In genomic region chrX:41793303-41793702, GRCm38 (mm10) we compare ENCODE assay signal across 31 mouse cellular contexts.
"Had no signal": no experiment of that assay in that cellular context is flagged by ENCODE, and none has a peak within 500 bp of the region (broad histone marks: within the 10 kb centered on the region; RNA-seq: fewer than 3 reads in every experiment).

No protein-coding gene starts in this region.

- H3K9ac ChIP-seq: limb, embryonic 12.5 days; limb, embryonic 13.5 days; limb, embryonic 15.5 days; liver, embryonic 12.5 days; liver, embryonic 13.5 days; liver, embryonic 14.5 days; liver, embryonic 15.5 days; liver, postnatal 0 days; lung, embryonic 14.5 days; lung, embryonic 15.5 days; midbrain, embryonic 12.5 days; midbrain, embryonic 13.5 days; midbrain, embryonic 15.5 days had no signal

- H3K27ac ChIP-seq: limb, embryonic 10.5 days; limb, embryonic 12.5 days; limb, embryonic 13.5 days; limb, embryonic 15.5 days; liver, embryonic 12.5 days; liver, embryonic 13.5 days; liver, embryonic 14.5 days; liver, embryonic 15.5 days; lung, embryonic 15.5 days; macrophage; midbrain, embryonic 10.5 days; midbrain, embryonic 12.5 days; midbrain, embryonic 13.5 days; midbrain, embryonic 15.5 days had no signal

- H3K4me1 ChIP-seq: limb, embryonic 10.5 days; limb, embryonic 12.5 days; limb, embryonic 13.5 days; limb, embryonic 15.5 days; liver, embryonic 12.5 days; liver, embryonic 13.5 days; liver, embryonic 15.5 days; lung, embryonic 15.5 days; megakaryocyte, embryonic 14.5 days; midbrain, embryonic 10.5 days; midbrain, embryonic 12.5 days; midbrain, embryonic 13.5 days; midbrain, embryonic 15.5 days had no signal

- H3K36me3 ChIP-seq: limb, embryonic 13.5 days; limb, embryonic 15.5 days; liver, embryonic 13.5 days; midbrain, embryonic 12.5 days; midbrain, embryonic 13.5 days; midbrain, embryonic 15.5 days had no signal

- H3K4me2 ChIP-seq: limb, embryonic 12.5 days; limb, embryonic 13.5 days; limb, embryonic 15.5 days; liver, embryonic 11.5 days; liver, embryonic 12.5 days; liver, embryonic 13.5 days; liver, embryonic 15.5 days; lung, embryonic 14.5 days; lung, embryonic 15.5 days; midbrain, embryonic 11.5 days; midbrain, embryonic 12.5 days; midbrain, embryonic 13.5 days; midbrain, embryonic 15.5 days had no signal

- ATAC-seq: liver, embryonic 12.5 days; liver, postnatal 0 days; lung, postnatal 0 days; midbrain, embryonic 13.5 days; midbrain, embryonic 15.5 days; midbrain, embryonic 16.5 days had no signal

- H3K4me3 ChIP-seq: limb, embryonic 10.5 days; limb, embryonic 12.5 days; limb, embryonic 13.5 days; limb, embryonic 15.5 days; liver, embryonic 12.5 days; liver, embryonic 13.5 days; liver, embryonic 15.5 days; lung, embryonic 15.5 days; megakaryocyte, embryonic 14.5 days; midbrain, embryonic 10.5 days; midbrain, embryonic 12.5 days; midbrain, embryonic 13.5 days; midbrain, embryonic 15.5 days; myocyte had no signal

- H3K27me3 ChIP-seq: limb, embryonic 12.5 days; limb, embryonic 13.5 days; limb, embryonic 15.5 days; liver, embryonic 12.5 days; liver, embryonic 13.5 days; liver, embryonic 15.5 days; lung, embryonic 15.5 days; megakaryocyte, embryonic 14.5 days; midbrain, embryonic 12.5 days; midbrain, embryonic 13.5 days; midbrain, embryonic 15.5 days had no signal

- DNase-seq: left cerebral cortex, postnatal 4 days; liver; liver, embryonic 13.5 days; liver, postnatal 0 days; lung, adult 18-20 months; lung, adult 2 months; lung, embryonic 14.5 days; lung, postnatal 10 days; lung, postnatal 14 days; lung, postnatal 36 days; lung, postnatal 4 days; midbrain, embryonic 14.5 days had no signal

- H3K9me3 ChIP-seq: limb, embryonic 10.5 days; limb, embryonic 12.5 days; limb, embryonic 13.5 days; limb, embryonic 15.5 days; liver, embryonic 12.5 days; liver, embryonic 13.5 days; liver, embryonic 15.5 days; lung, embryonic 15.5 days; megakaryocyte, embryonic 14.5 days; midbrain, embryonic 10.5 days; midbrain, embryonic 12.5 days; midbrain, embryonic 13.5 days; midbrain, embryonic 15.5 days had no signal
